Mouse (Mus musculus): ENCODE measurements around the gene Txlna.

DNA sequence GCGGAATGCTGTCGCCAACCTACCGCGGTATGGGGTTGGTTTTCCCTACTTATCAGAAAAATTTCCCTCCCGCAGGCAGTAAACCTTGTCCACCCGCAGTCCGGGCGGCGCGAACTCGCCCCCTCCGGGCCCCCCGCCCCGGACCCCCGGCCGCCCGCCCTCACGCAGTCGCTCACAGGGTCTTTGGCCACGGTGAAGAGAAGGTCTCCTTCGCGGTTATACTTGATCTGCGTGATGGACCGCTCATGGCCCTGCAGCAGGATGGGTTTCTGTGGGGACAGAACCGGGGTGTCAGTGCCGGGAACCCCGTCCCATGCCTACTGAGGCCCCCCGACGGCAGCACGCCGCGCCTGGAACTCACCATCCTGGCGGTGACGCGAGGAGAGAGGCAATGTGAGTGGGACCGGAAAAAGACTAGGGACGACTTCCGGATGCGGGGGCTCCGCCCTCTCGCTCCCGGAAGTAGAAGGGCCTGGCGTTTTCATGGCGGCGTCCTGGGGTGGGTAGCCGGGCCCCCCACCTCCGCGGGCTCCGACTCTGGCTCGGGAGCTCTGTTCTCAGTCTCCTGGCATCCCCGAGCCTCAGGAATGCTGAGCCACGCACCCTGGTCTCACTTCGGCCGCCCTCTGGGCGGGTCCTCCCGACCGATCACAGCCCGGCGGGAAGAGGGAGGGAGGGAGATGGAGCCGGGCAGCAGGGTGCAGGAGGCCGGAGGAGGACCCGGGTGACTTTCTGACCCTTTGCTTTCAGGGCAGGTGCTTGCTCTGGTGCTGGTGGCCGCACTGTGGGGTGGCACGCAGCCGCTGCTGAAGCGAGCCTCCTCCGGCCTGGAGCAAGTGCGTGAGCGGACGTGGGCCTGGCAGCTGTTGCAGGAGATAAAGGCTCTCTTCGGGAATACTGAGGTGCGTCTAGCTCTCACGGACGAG lies 40.4 kb downstream of the Txlna start, which contains the start of the genes Eif3i and Tmem234:
- TF ChIP-seq CTCF (IDR thresholded peaks at IDR 0.05; ENCODE audit: borderline replicate concordance, control insufficient read depth, extremely low read depth, insufficient read depth, low read length, poor library complexity), result 0 out of 2 replicates have a peak, but pooled peaks have one; percentile 12
- peak; percentile 80 for TF ChIP-seq POLR2A (IDR thresholded peaks at IDR 0.05; ENCODE audit: control insufficient read depth, extremely low read depth, insufficient read depth, low read length, poor library complexity)
